Mouse (Mus musculus) embryo, embryonic 9.5 days (tissue): Measurements from ENCODE around the gene Tbc1d21.

Source experiments
- DNase-seq: peaks from one replicate; pipeline ENCODE4 v3.0.0-alpha.2; 2017; ENCODE audit errors: extremely low spot score

Tbc1d21 gene

GRCm38 (mm10) chr9:58341795-58342194 is 28.5 kb downstream of the Tbc1d21 start:
- no peak for DNase-seq

- DNase-seq = no peak
Observed at GRCm38 (mm10) chr9:58336650-58337281, 33.5 kb downstream of the Tbc1d21 start.

- DNase-seq = no peak
Observed at GRCm38 (mm10) chr9:58331276-58331675, 39.0 kb downstream of the Tbc1d21 start.

DNA sequence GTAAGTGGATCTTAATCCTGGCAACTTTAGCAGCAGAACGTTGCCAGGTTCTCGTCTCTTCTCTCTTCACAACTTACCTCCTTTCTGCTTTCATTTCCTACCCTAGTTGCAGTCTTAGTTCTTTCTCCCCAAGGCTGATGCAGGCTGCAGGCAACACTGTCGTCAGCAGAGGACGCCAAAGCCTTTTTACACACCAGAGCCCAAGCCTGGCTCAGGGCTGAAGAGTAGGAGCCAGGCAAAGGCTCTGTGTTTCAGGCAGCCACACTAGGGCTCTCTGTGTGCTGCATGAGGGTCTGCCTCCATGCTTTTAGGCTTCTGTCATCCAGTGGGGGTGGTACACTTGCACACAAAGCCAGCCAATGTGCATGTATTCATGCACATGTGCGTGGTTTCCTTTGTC is 40.0 kb downstream of the Tbc1d21 start:
- no peak for DNase-seq

GRCm38 (mm10) chr9:58327382-58327781 is 42.9 kb downstream of the Tbc1d21 start:
- no peak for DNase-seq

DNA sequence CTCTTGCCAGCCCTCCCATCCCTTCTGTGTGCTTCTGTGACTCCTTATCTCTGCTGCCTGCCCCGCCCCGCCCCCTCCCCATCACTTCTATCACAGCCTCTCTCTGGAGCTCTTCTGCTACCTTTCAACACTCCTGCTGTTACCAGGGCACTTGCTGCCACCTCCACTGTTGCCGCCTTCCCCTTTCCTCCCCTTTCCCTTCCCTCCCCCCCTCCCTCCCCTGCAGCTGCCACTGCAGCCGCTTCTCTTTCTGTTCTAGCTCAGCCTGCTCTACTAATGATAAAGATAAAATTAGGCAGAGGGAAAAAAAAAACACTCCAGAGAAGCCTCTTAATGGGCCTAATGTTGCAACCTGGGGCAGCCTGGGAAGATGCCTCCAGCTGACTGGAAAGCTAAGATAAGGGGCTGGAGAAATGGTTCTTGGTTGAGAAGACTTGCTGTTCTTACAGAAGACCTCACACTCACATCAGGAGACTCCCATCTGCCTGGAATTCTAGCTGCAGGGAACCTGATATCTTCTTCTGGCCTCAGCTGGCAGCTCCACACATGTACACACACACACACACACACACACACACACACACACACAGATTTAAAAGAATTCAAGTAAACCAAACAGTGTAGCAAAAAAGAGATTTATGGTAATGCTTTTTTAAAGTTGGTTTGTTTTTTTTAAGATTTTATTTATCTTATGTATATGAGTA is 43.6 kb downstream of the Tbc1d21 start:
- no peak for DNase-seq

DNA sequence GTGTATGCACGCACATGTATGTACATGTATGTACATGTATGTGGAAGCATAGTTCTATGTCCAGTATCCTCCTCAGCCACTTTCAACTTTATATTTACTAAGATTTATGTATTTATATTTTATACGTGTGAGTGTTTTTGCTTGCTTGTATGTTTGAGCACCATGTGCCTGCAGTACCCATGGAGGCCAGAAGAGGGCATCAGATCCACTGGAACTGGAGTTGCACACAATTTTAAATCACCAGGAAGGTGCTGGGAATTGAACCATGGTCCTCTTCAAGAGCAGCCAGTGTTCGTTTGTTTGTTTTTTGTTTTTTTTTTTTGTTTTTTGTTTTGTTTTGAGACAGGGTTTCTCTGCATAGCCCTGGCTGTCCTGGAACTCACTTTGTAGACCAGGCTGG is 48.6 kb downstream of the Tbc1d21 start:
- no peak for DNase-seq

- no peak for DNase-seq
Observed at GRCm38 (mm10) chr9:58318317-58318716, 51.9 kb downstream of the Tbc1d21 start.

GRCm38 (mm10) chr9:58317381-58317780 is 52.9 kb downstream of the Tbc1d21 start:
- no peak for DNase-seq

GRCm38 (mm10) chr9:58316784-58317183 is 53.5 kb downstream of the Tbc1d21 start:
- no peak for DNase-seq

DNA sequence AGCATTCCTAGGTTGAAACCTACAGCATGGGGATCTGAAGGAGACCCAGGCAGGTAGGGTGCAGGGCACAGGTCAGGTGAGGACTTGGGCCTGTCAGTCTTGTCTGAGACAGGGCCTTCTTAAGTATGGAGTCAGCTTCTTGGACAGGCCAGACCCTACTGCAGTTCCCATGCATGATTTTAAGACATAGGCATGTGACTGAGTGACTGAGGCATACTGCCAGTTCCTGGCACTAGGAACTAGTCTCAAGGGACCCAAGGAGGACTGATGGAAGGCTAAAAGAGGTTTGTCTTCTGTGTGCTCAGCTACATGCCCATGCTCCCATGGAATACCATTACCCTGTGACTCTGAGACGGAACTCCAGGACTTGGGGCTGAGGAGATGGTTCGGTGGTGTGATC is 54.4 kb downstream of the Tbc1d21 start:
- no peak for DNase-seq

- no peak for DNase-seq
Observed at GRCm38 (mm10) chr9:58314682-58315360, 55.4 kb downstream of the Tbc1d21 start.

GRCm38 (mm10) chr9:58312944-58313359 is 57.3 kb downstream of the Tbc1d21 start, which contains the start of gene Loxl1:
TSS of gene Loxl1 (minus strand) at chr9:58313186.
- peak; percentile 78 for DNase-seq

GRCm38 (mm10) chr9:58312196-58312943 is 57.9 kb downstream of the Tbc1d21 start:
- DNase-seq = peak; percentile 63

GRCm38 (mm10) chr9:58311191-58311910 is 58.9 kb downstream of the Tbc1d21 start:
- no peak for DNase-seq

- DNase-seq = no peak
Observed at GRCm38 (mm10) chr9:58310043-58310660, 60.1 kb downstream of the Tbc1d21 start.
